Mouse (Mus musculus) forebrain, embryonic 16.5 days (tissue): ENCODE results near the gene Wdr90. TPM values are rescaled to one million over a fixed set of nuclear protein-coding genes. Genes with fewer than 3 reads are reported as not detected.

Experiments
- ATAC-seq: fragments of 200-750 bp; cut with Nextera tagmentation; 2 replicates; pipeline ENCODE4 v1.8.0; 2017; ENCODE audit warnings: mild to moderate bottlenecking, moderate library complexity
- H3K27ac ChIP-seq: fragments of 300-500 bp; sonication (generic); 2 replicates; pipeline ENCODE4 v1.5.1; 2014; ENCODE audit warnings: low read length, control low read depth
- H3K27me3 ChIP-seq: fragments of 300-500 bp; sonication (generic); replicated peaks from 2 replicates; pipeline ENCODE4 v1.6.1; 2014; ENCODE audit warnings: low read length; ENCODE audit not compliant: control insufficient read depth, insufficient read depth
- H3K36me3 ChIP-seq: fragments of 300-500 bp; sonication (generic); 2 replicates; pipeline ENCODE4 v1.6.1; 2014; ENCODE audit not compliant: control insufficient read depth, insufficient read depth
- H3K4me1 ChIP-seq: fragments of 300-500 bp; sonication (generic); replicated peaks from 2 replicates; pipeline ENCODE4 v1.6.1; 2014; ENCODE audit warnings: low read length; ENCODE audit not compliant: control insufficient read depth, insufficient read depth
- H3K4me2 ChIP-seq: fragments of 300-500 bp; sonication (generic); 2 replicates; pipeline ENCODE4 v1.6.1; 2014; ENCODE audit warnings: mild to moderate bottlenecking, low read length, control low read depth
- H3K4me3 ChIP-seq: fragments of 300-500 bp; sonication (generic); replicated peaks from 2 replicates; pipeline ENCODE4 v1.5.1; 2014; ENCODE audit warnings: mild to moderate bottlenecking, low read length, control low read depth
- H3K9ac ChIP-seq: fragments of 300-500 bp; sonication (generic); replicated peaks from 2 replicates; pipeline ENCODE4 v1.6.1; 2014; ENCODE audit warnings: low read depth, low read length, control low read depth
- H3K9me3 ChIP-seq: fragments of 300-500 bp; sonication (generic); 2 replicates; pipeline ENCODE4 v1.6.1; 2016; ENCODE audit warnings: low read length; ENCODE audit not compliant: control insufficient read depth
- WGBS: fragments of 180-500 bp; shearing (Covaris S2); extraction: QIAGEN DNeasy Blood & Tissue Kit; methylation state at CpG from one replicate; pipeline ENCODE4 v1.1.7; 2014; 5-methylcytosine and 5-hydroxymethylcytosine counted together
- polyA plus RNA-seq: library from polyadenylated mRNA; unstranded; fragments of >200 nt; fragmentation: Nextera tagmentation; extraction: Ambion mirVana; gene quantifications from 2 replicates; pipeline ENCODE4 v1.2.1, GENCODE M21; 2015

Wdr90 gene
- polyA plus RNA-seq, 1 experiment from 2014 or later = 24.8 TPM

DNA sequence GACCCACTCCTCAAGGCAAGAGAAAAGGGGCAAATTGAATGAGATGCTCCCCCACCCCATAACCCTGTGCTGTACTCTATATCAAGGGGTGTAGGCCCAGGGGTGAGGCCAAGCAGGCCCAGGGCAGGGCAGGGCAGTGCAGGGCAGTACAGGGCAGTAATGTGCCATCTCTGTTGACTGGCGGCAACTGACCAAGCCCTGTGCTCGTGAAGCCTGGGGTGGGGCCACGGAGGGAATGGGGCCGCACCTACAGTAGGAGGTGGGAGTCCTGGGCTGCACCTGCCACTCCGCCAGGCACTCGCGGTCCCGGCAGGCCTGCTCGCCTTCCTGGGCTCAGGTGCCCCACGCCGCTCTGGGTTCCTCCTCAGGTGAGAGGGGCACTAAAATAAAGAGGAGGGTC, 4.0 kb upstream of the Wdr90 start:
- 93% methylated on average over 11 of the region's 11 CpGs for WGBS
- Histone ChIP-seq H3K4me1 (peaks cover 25% of the 10 kb centered on the region), H3K27ac (no peak overlapping the region), H3K9me3 (no peaks in the 10 kb centered on the region), H3K9ac (no peak overlapping the region), H3K36me3 (no peaks in the 10 kb centered on the region), H3K27me3 (no peaks in the 10 kb centered on the region), H3K4me3 (no peak overlapping the region), H3K4me2 (no peak overlapping the region)
- ATAC-seq = no peak

- Histone ChIP-seq H3K4me2 (no peak overlapping the region), H3K27ac (no peak overlapping the region), H3K27me3 (no peaks in the 10 kb centered on the region), H3K4me1 (peaks cover 28% of the 10 kb centered on the region), H3K9me3 (no peaks in the 10 kb centered on the region), H3K4me3 (no peak overlapping the region), H3K36me3 (no peaks in the 10 kb centered on the region), H3K9ac (no peak overlapping the region)
- no peak for ATAC-seq
- 93% methylated on average over 14 of the region's 14 CpGs for WGBS
Observed at GRCm38 (mm10) chr17:25864311-25864710, 3.0 kb upstream of the Wdr90 start.

GRCm38 (mm10) chr17:25863681-25864080, 2.4 kb upstream of the Wdr90 start:
- no peaks in the 10 kb centered on the region for H3K9me3 ChIP-seq
- H3K4me3 ChIP-seq = no peak overlapping the region
- no peaks in the 10 kb centered on the region for H3K36me3 ChIP-seq
- H3K4me1 ChIP-seq = peaks cover 25% of the 10 kb centered on the region
- WGBS = 94% methylated on average over 6 of the region's 6 CpGs
- H3K4me2 ChIP-seq = no peak overlapping the region
- no peaks in the 10 kb centered on the region for H3K27me3 ChIP-seq
- no peak for ATAC-seq
- H3K9ac ChIP-seq = no peak overlapping the region
- no peak overlapping the region for H3K27ac ChIP-seq

GRCm38 (mm10) chr17:25861704-25862612, 657 bp upstream of the Wdr90 start:
- 10% methylated on average over 6 of the region's 6 CpGs for WGBS
- Histone ChIP-seq H3K36me3 (no peaks in the 10 kb centered on the region), H3K4me2 (peak overlapping the region; percentile 90), H3K4me1 (peaks cover 16% of the 10 kb centered on the region), H3K27me3 (no peaks in the 10 kb centered on the region), H3K9ac (peak overlapping the region; percentile 72), H3K9me3 (no peaks in the 10 kb centered on the region), H3K27ac (peak overlapping the region; percentile 80), H3K4me3 (peak overlapping the region; percentile 75)
- peak; percentile 24 for ATAC-seq

GRCm38 (mm10) chr17:25860229-25860628, 1.1 kb downstream of the Wdr90 start:
- no peak for ATAC-seq
- no peaks in the 10 kb centered on the region for H3K27me3 ChIP-seq
- H3K4me3 ChIP-seq = no peak overlapping the region; the same call in 1 of the 2 replicates
- 95% methylated on average over 6 of the region's 6 CpGs for WGBS
- no peaks in the 10 kb centered on the region for H3K9me3 ChIP-seq
- peak overlapping the region; percentile 72; the same call in 1 of the 2 replicates for H3K9ac ChIP-seq
- H3K27ac ChIP-seq = no peak overlapping the region
- no peaks in the 10 kb centered on the region for H3K36me3 ChIP-seq
- H3K4me1 ChIP-seq = peaks cover 16% of the 10 kb centered on the region
- peak overlapping the region; percentile 90 for H3K4me2 ChIP-seq

DNA sequence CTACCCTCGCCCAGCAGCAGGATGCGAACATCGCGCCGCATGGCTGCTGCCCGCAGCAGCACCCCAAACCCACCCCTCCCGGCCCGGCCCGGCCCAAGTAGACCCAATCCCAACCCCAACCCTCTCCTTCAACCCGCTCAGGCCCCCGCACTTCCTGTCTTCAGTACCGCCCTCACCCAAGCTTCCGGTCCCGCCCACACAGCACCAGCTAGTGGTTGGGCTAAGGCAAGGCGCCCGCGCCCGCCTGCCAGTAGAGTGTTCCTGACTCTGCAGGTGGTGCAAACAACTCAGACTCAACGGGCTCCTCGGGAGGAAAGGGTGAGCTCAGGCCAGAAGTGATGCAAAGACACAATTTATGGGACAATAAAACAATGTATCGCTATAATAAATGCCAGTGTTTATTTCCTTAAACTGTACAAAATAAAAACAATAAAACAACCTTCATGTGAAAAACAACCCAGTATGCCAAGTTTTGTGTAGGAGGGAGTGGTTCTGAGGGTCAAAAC, 16.9 kb downstream of the Wdr90 start, which contains the start of gene Rhot2:
Gene Rhot2, minus strand, starts transcription at position 456 of the 506 bp plus-strand sequence.
- ATAC-seq = peak; percentile 98
- peak within 1 kb of the TSS; percentile 87 for H3K4me3 ChIP-seq
- H3K9me3 ChIP-seq = no peaks in the 10 kb centered on the region
- peak within 1 kb of the TSS; percentile 66 for H3K27ac ChIP-seq
- peak within 1 kb of the TSS; percentile 78 for H3K9ac ChIP-seq
- peak within 1 kb of the TSS; percentile 89 for H3K4me2 ChIP-seq
- no peaks in the 10 kb centered on the region for H3K27me3 ChIP-seq
- WGBS = 1% methylated on average over 21 of the region's 21 CpGs
- H3K4me1 ChIP-seq = peaks cover 16% of the 10 kb centered on the region
- peaks cover 20% of the 10 kb centered on the region for H3K36me3 ChIP-seq

DNA sequence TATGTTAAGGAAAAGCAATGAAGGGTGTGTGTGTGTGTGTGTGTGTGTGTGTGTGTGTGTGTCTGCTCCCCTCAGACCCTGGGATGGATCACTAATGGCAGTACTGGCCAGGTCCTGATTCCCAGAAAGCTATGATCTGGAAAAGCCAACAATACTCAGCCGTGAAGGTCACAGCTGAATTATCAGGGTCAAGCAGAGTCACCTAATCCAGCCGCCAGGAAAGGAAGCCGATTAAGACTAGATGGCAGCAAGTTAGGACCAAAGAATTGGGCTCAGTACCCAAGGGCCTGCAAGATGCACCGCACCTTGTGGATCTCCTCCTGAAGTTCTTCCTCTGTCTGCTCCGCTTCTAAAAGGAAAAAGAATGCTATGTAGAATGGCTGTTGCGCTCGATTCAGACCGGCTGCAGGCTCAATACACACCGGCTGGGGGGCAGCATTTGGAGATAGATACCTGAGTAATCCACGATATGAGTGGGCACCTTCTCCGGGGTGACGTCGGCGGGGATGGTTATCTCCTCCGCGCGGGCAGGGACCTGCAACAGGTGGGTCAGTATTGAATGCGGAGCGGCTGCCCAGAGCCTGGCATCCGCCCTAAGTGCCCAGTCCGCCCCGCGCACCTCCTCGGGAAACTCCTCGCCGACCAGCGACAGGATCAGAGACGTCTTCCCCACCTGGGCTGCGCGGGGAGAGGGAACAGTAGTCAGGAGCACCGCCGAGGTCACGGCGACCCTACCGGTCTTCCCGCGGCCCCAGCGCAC, 17.5 kb downstream of the Wdr90 start:
- Histone ChIP-seq H3K9me3 (no peaks in the 10 kb centered on the region), H3K36me3 (peaks cover 26% of the 10 kb centered on the region), H3K27me3 (no peaks in the 10 kb centered on the region), H3K4me3 (peak overlapping the region; percentile 87), H3K4me1 (peaks cover 16% of the 10 kb centered on the region), H3K9ac (peak overlapping the region; percentile 78), H3K27ac (peak overlapping the region; percentile 66), H3K4me2 (peak overlapping the region; percentile 89)
- peak; percentile 8; the same call in 1 of the 2 replicates for ATAC-seq
- WGBS = 3% methylated on average over 38 of the region's 38 CpGs

DNA sequence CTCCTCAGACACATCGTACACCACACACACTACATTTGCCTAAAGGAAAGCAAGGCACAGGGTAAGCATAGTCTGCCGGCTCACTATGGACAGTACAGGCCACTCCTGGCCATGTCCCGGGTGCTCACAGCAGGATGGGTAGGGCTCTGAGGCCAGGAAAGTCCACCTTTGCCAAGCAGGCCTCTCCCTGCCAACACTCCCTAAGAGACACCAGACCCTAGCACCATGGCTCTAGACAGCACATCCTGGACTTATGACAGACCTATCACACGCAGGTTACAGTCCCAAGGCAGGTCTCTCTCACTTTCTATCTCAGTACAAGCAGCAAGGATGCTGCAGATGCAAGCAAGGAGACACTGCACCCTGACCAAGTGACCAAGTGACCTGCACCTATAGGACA, 18.2 kb downstream of the Wdr90 start:
- Histone ChIP-seq H3K9me3 (no peaks in the 10 kb centered on the region), H3K4me1 (peaks cover 19% of the 10 kb centered on the region), H3K4me3 (peak overlapping the region; percentile 87; the same call in 1 of the 2 replicates), H3K4me2 (peak overlapping the region; percentile 89; the same call in 1 of the 2 replicates), H3K27me3 (no peaks in the 10 kb centered on the region), H3K27ac (no peak overlapping the region), H3K36me3 (peaks cover 26% of the 10 kb centered on the region), H3K9ac (no peak overlapping the region; the same call in 1 of the 2 replicates)
- 91% methylated on average over 4 of the region's 4 CpGs for WGBS
- no peak for ATAC-seq

DNA sequence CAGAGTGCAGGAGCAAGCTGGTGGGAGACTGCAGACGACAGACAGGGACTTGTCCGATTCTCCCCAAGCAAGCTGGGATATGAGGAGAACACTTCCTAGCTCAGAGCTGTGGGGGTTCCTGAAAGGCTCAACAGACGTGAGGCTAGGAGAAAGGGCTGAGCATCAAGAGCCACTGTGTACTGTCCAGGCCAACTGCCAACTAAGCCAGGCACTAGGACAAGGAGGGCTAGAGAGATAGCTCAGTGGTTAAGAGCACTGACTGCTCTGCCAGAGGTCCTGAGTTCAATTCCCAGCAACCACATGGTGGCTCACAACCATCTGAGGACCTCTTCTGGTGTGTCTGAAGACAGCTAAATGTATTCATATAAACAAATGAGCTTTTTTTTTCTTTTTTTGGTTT, 18.8 kb downstream of the Wdr90 start:
- H3K4me3 ChIP-seq = no peak overlapping the region
- no peak overlapping the region for H3K27ac ChIP-seq
- H3K36me3 ChIP-seq = peaks cover 26% of the 10 kb centered on the region
- ATAC-seq = no peak
- no peaks in the 10 kb centered on the region for H3K27me3 ChIP-seq
- no peaks in the 10 kb centered on the region for H3K9me3 ChIP-seq
- H3K9ac ChIP-seq = no peak overlapping the region
- H3K4me2 ChIP-seq = no peak overlapping the region
- H3K4me1 ChIP-seq = peaks cover 25% of the 10 kb centered on the region
- WGBS = 78% methylated on average over 3 of the region's 3 CpGs
